Mouse (Mus musculus): ENCODE results near the gene Fbxo17.

- no peak for TF ChIP-seq CTCF (IDR thresholded peaks at IDR 0.05; ENCODE audit: low read depth)
- TF ChIP-seq EP300 (IDR thresholded peaks at IDR 0.05; ENCODE audit: low read depth): no peak
Measured at GRCm38 (mm10) chr7:28692545-28693320, 23.9 kb upstream of the Fbxo17 start, which contains the start of gene Fbxo27.
